Mouse (Mus musculus) kidney, postnatal 0 days (tissue): ENCODE data around the gene Slc26a1. TPM values are rescaled to one million over a fixed set of nuclear protein-coding genes. Genes with fewer than 3 reads are reported as not detected.

ENCODE experiments used
- ATAC-seq: fragments of 200-750 bp; cut with Nextera tagmentation; replicated peaks from 2 replicates; pipeline ENCODE4 v1.8.0; 2017; ENCODE audit warnings: low read depth, moderate number of reproducible peaks, moderate TSS enrichment, moderate library complexity; ENCODE audit not compliant: low FRiP score
- DNase-seq: peaks from one replicate; pipeline ENCODE4 v3.0.0-alpha.2; 2016; ENCODE audit warnings: low spot score
- H3K27ac ChIP-seq: fragments of 300-500 bp; sonication (generic); 2 replicates; pipeline ENCODE4 v1.5.1; 2014; ENCODE audit warnings: mild to moderate bottlenecking
- H3K27me3 ChIP-seq: fragments of 300-500 bp; sonication (generic); 2 replicates; pipeline ENCODE4 v1.6.1; 2014; ENCODE audit warnings: low read length, mixed read lengths; ENCODE audit not compliant: insufficient read depth
- H3K36me3 ChIP-seq: fragments of 300-500 bp; sonication (generic); 2 replicates; pipeline ENCODE4 v1.6.1; 2014; ENCODE audit warnings: low read length, mixed read lengths; ENCODE audit not compliant: insufficient read depth
- H3K4me1 ChIP-seq: fragments of 300-500 bp; sonication (generic); replicated peaks from 2 replicates; pipeline ENCODE4 v1.6.1; 2014; ENCODE audit warnings: antibody characterized with exemption, low read length, mixed read lengths; ENCODE audit not compliant: insufficient read depth
- H3K4me2 ChIP-seq: fragments of 300-500 bp; sonication (generic); 2 replicates; pipeline ENCODE4 v1.6.1; 2014; ENCODE audit warnings: mild to moderate bottlenecking, low read length, moderate library complexity, mixed read lengths
- H3K4me3 ChIP-seq: fragments of 300-500 bp; sonication (generic); replicated peaks from 2 replicates; pipeline ENCODE4 v1.5.1; 2014; ENCODE audit warnings: low read depth, low read length
- H3K9ac ChIP-seq: fragments of 300-500 bp; sonication (generic); 2 replicates; pipeline ENCODE4 v1.6.1; 2014; ENCODE audit warnings: low read depth, low read length
- H3K9me3 ChIP-seq: fragments of 300-500 bp; sonication (generic); replicated peaks from 2 replicates; pipeline ENCODE4 v1.6.1; 2016; ENCODE audit warnings: low read length, inconsistent platforms, mixed read lengths
- CTCF ChIP-seq: IDR thresholded peaks from 2 replicates; pipeline ENCODE4 v1.5.1; 2016; ENCODE audit warnings: antibody characterized with exemption, low read depth, mild to moderate bottlenecking, moderate library complexity
- WGBS: fragments of 180-500 bp; shearing (Covaris S2); extraction: QIAGEN DNeasy Blood & Tissue Kit; methylation state at CpG from one replicate; pipeline ENCODE4 v1.1.7; 2014; 5-methylcytosine and 5-hydroxymethylcytosine counted together
- polyA plus RNA-seq: library from polyadenylated mRNA; unstranded; fragments of >200 nt; fragmentation: Nextera tagmentation; extraction: Ambion mirVana; gene quantifications from 2 replicates; pipeline ENCODE4 v1.2.1, GENCODE M21; 2015

Gene Slc26a1
- polyA plus RNA-seq, 1 experiment from 2014 or later: 8.5 TPM

- no peak for TF ChIP-seq CTCF
- Histone ChIP-seq H3K36me3 (no peaks in the 10 kb centered on the region), H3K4me1 (no peaks in the 10 kb centered on the region), H3K4me3 (no peak overlapping the region), H3K27ac (no peak overlapping the region), H3K9ac (no peak overlapping the region), H3K4me2 (no peak overlapping the region), H3K9me3 (no peaks in the 10 kb centered on the region), H3K27me3 (no peaks in the 10 kb centered on the region)
- WGBS: 90% methylated on average over 2 of the region's 2 CpGs
- ATAC-seq (no peak), DNase-seq (no peak)
These were observed 37.7 kb upstream of the Slc26a1 start for GRCm38 (mm10) chr5:108713096-108713495.

- TF ChIP-seq CTCF: no peak
- H3K4me1 ChIP-seq: no peaks in the 10 kb centered on the region
- H3K9ac ChIP-seq: no peak overlapping the region
- no peak overlapping the region for H3K4me2 ChIP-seq
- no peak overlapping the region for H3K4me3 ChIP-seq
- no peaks in the 10 kb centered on the region for H3K9me3 ChIP-seq
- H3K27me3 ChIP-seq: no peaks in the 10 kb centered on the region
- no peak for ATAC-seq
- no peak for DNase-seq
- no peak overlapping the region for H3K27ac ChIP-seq
- H3K36me3 ChIP-seq: no peaks in the 10 kb centered on the region
- 69% methylated on average over 5 of the region's 6 CpGs for WGBS
These were observed 36.6 kb upstream of the Slc26a1 start for GRCm38 (mm10) chr5:108711968-108712367.

- no peaks in the 10 kb centered on the region for H3K9me3 ChIP-seq
- DNase-seq (no peak), ATAC-seq (no peak)
- H3K27me3 ChIP-seq: no peaks in the 10 kb centered on the region
- H3K4me1 ChIP-seq: no peaks in the 10 kb centered on the region
- H3K4me2 ChIP-seq: no peak overlapping the region
- WGBS: 47% methylated on average over 6 of the region's 6 CpGs
- no peak for TF ChIP-seq CTCF
- no peak overlapping the region for H3K27ac ChIP-seq
- no peak overlapping the region for H3K9ac ChIP-seq
- no peak overlapping the region for H3K4me3 ChIP-seq
- 0 out of 2 replicates have a peak, but pooled peaks cover 12% of the 10 kb centered on the region for H3K36me3 ChIP-seq
These were observed 33.8 kb upstream of the Slc26a1 start for GRCm38 (mm10) chr5:108708981-108709731.

GRCm38 (mm10) chr5:108708419-108708818, 33.0 kb upstream of the Slc26a1 start:
- Histone ChIP-seq H3K9ac (no peak overlapping the region), H3K36me3 (0 out of 2 replicates have a peak, but pooled peaks cover 12% of the 10 kb centered on the region), H3K27me3 (no peaks in the 10 kb centered on the region), H3K9me3 (no peaks in the 10 kb centered on the region), H3K4me1 (no peaks in the 10 kb centered on the region), H3K4me3 (no peak overlapping the region), H3K4me2 (no peak overlapping the region), H3K27ac (no peak overlapping the region)
- DNase-seq (no peak), ATAC-seq (peak; percentile 88)
- no peak for TF ChIP-seq CTCF
- WGBS: 96% methylated on average over 1 of the region's 1 CpGs

GRCm38 (mm10) chr5:108707758-108708157, 32.4 kb upstream of the Slc26a1 start:
- no peak overlapping the region for H3K27ac ChIP-seq
- no peak overlapping the region for H3K4me2 ChIP-seq
- no peak for TF ChIP-seq CTCF
- H3K27me3 ChIP-seq: no peaks in the 10 kb centered on the region
- no peaks in the 10 kb centered on the region for H3K9me3 ChIP-seq
- 0 out of 2 replicates have a peak, but pooled peaks cover 12% of the 10 kb centered on the region for H3K36me3 ChIP-seq
- H3K4me3 ChIP-seq: no peak overlapping the region
- DNase-seq (no peak), ATAC-seq (no peak)
- H3K9ac ChIP-seq: no peak overlapping the region
- 79% methylated on average over 2 of the region's 2 CpGs for WGBS
- H3K4me1 ChIP-seq: no peaks in the 10 kb centered on the region

- WGBS: 59% methylated on average over 12 of the region's 12 CpGs
- Histone ChIP-seq H3K9me3 (no peaks in the 10 kb centered on the region), H3K27ac (no peak overlapping the region), H3K4me1 (peaks cover 16% of the 10 kb centered on the region), H3K4me3 (no peak overlapping the region), H3K9ac (no peak overlapping the region), H3K27me3 (no peaks in the 10 kb centered on the region), H3K4me2 (no peak overlapping the region), H3K36me3 (0 out of 2 replicates have a peak, but pooled peaks cover 16% of the 10 kb centered on the region)
- ATAC-seq: no peak
- TF ChIP-seq CTCF: no peak
- DNase-seq: no peak
These were observed 28.6 kb upstream of the Slc26a1 start for GRCm38 (mm10) chr5:108703754-108704626.
